Mouse (Mus musculus): Measurements from ENCODE around the gene Pafah1b3.

DNA sequence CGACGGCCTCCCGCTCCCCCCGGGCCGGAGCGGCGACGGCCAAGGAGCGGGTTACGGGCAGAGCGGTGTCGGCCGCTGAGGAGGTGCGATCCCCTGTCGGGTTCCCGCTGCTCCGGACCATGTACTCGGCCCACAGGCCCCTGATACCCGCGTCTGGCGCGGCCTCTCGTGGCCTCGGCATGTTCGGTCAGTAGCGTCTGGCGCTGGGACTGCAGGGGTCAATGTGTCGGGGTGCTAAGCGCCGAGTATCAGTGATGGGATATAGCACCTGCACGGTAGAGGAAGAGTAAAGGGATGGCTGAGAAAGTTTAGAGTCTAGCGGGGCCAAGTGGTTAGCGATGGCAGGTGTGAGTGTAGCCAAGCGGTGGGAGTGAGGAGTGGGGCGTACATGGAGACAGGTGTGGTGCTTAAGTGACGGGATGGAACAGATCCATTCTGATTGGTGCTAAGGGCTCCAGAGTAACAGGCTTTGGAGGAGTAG is 15.0 kb downstream of the Pafah1b3 start:
- no peak for TF ChIP-seq CTCF (IDR thresholded peaks at IDR 0.05; ENCODE audit: low read depth, low read length)
- TF ChIP-seq EP300 (IDR thresholded peaks at IDR 0.05; ENCODE audit: insufficient read depth, low read depth, low read length) = no peak
- TF ChIP-seq POLR2A (IDR thresholded peaks at IDR 0.05; ENCODE audit: insufficient read depth, low read length) = no peak

All from ES-Bruce4 (cell line).